Mouse (Mus musculus): Measurements from ENCODE around the gene Gm6217.
"Not testable (repeated sequence)": the region's sequence is repeated elsewhere in the genome, so short reads cannot be mapped to it uniquely, and the experiment has no call there.

Gene Gm6217

GRCm38 (mm10) chr1:82931326-82931725 is at the start of gene Gm6217:
Gm6217 (minus strand) TSS chr1:82931399.
- not testable (repeated sequence) for DNase-seq (ENCODE audit: low read depth)

- DNase-seq (ENCODE audit: low read depth), result no peak
These were observed 46.6 kb upstream of the Gm6217 start for GRCm38 (mm10) chr1:82977840-82978239.

- no peak for DNase-seq (ENCODE audit: low read depth)
These were observed 44.6 kb upstream of the Gm6217 start for GRCm38 (mm10) chr1:82975750-82976149.

- DNase-seq (ENCODE audit: low read depth), result no peak
These were observed 43.1 kb upstream of the Gm6217 start for GRCm38 (mm10) chr1:82974342-82974741.

GRCm38 (mm10) chr1:82973901-82974300 is 42.7 kb upstream of the Gm6217 start:
- DNase-seq (ENCODE audit: low read depth), result no peak

GRCm38 (mm10) chr1:82973244-82973643 is 42.0 kb upstream of the Gm6217 start:
- no peak for DNase-seq (ENCODE audit: low read depth)

GRCm38 (mm10) chr1:82972046-82972445 is 40.8 kb upstream of the Gm6217 start:
- no peak for DNase-seq (ENCODE audit: low read depth)

- no peak for DNase-seq (ENCODE audit: low read depth)
These were observed 35.2 kb upstream of the Gm6217 start for GRCm38 (mm10) chr1:82966413-82966812.

- DNase-seq (ENCODE audit: low read depth), result no peak
These were observed 28.7 kb upstream of the Gm6217 start, which contains the start of gene Gm47955 for GRCm38 (mm10) chr1:82959870-82960385. Gm47955 (plus strand) TSS chr1:82960286.

- DNase-seq (ENCODE audit: low read depth), result not testable (repeated sequence)
These were observed 24.7 kb upstream of the Gm6217 start, which contains the start of gene Gm7544 for GRCm38 (mm10) chr1:82955913-82956312. Gm7544 (minus strand) TSS chr1:82956013.

GRCm38 (mm10) chr1:82948601-82949000 is 17.4 kb upstream of the Gm6217 start:
- no peak for DNase-seq (ENCODE audit: low read depth)

GRCm38 (mm10) chr1:82946029-82946428 is 14.8 kb upstream of the Gm6217 start:
- DNase-seq (ENCODE audit: low read depth), result not testable (repeated sequence)

GRCm38 (mm10) chr1:82943295-82943694 is 12.1 kb upstream of the Gm6217 start, which contains the start of gene A030003K21Rik:
A030003K21Rik (minus strand) TSS chr1:82943388.
- not testable (repeated sequence) for DNase-seq (ENCODE audit: low read depth)

- not testable (repeated sequence) for DNase-seq (ENCODE audit: low read depth)
These were observed 11.3 kb upstream of the Gm6217 start for GRCm38 (mm10) chr1:82942505-82942904.

GRCm38 (mm10) chr1:82938666-82939065 is 7.5 kb upstream of the Gm6217 start:
- no peak for DNase-seq (ENCODE audit: low read depth)

- DNase-seq (ENCODE audit: low read depth), result not testable (repeated sequence)
These were observed 641 bp downstream of the Gm6217 start for GRCm38 (mm10) chr1:82930558-82930957.

GRCm38 (mm10) chr1:82924650-82925049 is 6.5 kb downstream of the Gm6217 start, which contains the start of gene A030014E15Rik:
A030014E15Rik (plus strand) TSS chr1:82924917.
- DNase-seq (ENCODE audit: low read depth), result no peak

- DNase-seq (ENCODE audit: low read depth), result not testable (repeated sequence)
These were observed 17.8 kb downstream of the Gm6217 start for GRCm38 (mm10) chr1:82913434-82913833.

- DNase-seq (ENCODE audit: low read depth), result no peak
These were observed 18.2 kb downstream of the Gm6217 start, which contains the start of gene A030005L19Rik for GRCm38 (mm10) chr1:82913025-82913424. A030005L19Rik (plus strand) TSS chr1:82913325.

- no peak for DNase-seq (ENCODE audit: low read depth)
These were observed 25.3 kb downstream of the Gm6217 start for GRCm38 (mm10) chr1:82905886-82906285.

- no peak for DNase-seq (ENCODE audit: low read depth)
These were observed 30.0 kb downstream of the Gm6217 start for GRCm38 (mm10) chr1:82901201-82901600.

GRCm38 (mm10) chr1:82900567-82900966 is 30.6 kb downstream of the Gm6217 start:
- DNase-seq (ENCODE audit: low read depth), result no peak

GRCm38 (mm10) chr1:82893269-82893668 is 37.9 kb downstream of the Gm6217 start:
- DNase-seq (ENCODE audit: low read depth), result no peak
